Mouse (Mus musculus) layer of hippocampus, adult 18-20 months (tissue): ENCODE measurements around the gene Rsph9. TPM values are rescaled to one million over a fixed set of nuclear protein-coding genes. Genes with fewer than 3 reads are reported as not detected.

ENCODE experiments used
- total RNA-seq, 2 experiments: library from RNA; stranded (reverse); gene quantifications; 2 replicates each; pipeline ENCODE4 v1.2.3; 2021

The Rsph9 gene
- total RNA-seq, 2 experiments from 2014 or later: 26.2 to 28.5 TPM

Other genes with a start within 250 kb of the Rsph9 start
- 10 to 100 TPM; 61.8 to 68.9 TPM for gene Vegfa, start 111.8 kb downstream of the Rsph9 start, total RNA-seq
- 10 to 100 TPM; 86.4 to 93.2 TPM for gene Mrps18a, start 33.2 kb downstream of the Rsph9 start, total RNA-seq
- gene Mad2l1bp, start 9.3 kb upstream of the Rsph9 start, total RNA-seq: 10 to 100 TPM; 10.5 to 11.2 TPM
- 100 to 1,000 TPM; 104 to 110 TPM for gene Gtpbp2, start 16.8 kb upstream of the Rsph9 start, total RNA-seq
- 1 to 10 TPM; 4.7 to 5.9 TPM for gene Polh, start 58.4 kb upstream of the Rsph9 start, total RNA-seq
- 10 to 100 TPM; 46.6 to 47.2 TPM for gene Xpo5, start 58.6 kb upstream of the Rsph9 start, total RNA-seq
- 10 to 100 TPM; 36.0 to 38.5 TPM for gene Polr1c, start 103.8 kb upstream of the Rsph9 start, total RNA-seq
- gene Yipf3, start 103.9 kb upstream of the Rsph9 start, total RNA-seq: 10 to 100 TPM; 85.0 to 99.1 TPM
- 10 to 100 TPM; 62.4 to 68.0 TPM for gene Lrrc73, start 109.3 kb upstream of the Rsph9 start, total RNA-seq
- 10 to 100 TPM; 44.1 to 47.2 TPM for gene Tjap1, start 138.8 kb upstream of the Rsph9 start, total RNA-seq
- 10 to 100 TPM; 47.4 to 49.0 TPM for gene Dlk2, start 153.2 kb upstream of the Rsph9 start, total RNA-seq
- gene Abcc10, start 184.1 kb upstream of the Rsph9 start, total RNA-seq: 1 to 10 TPM; 7.7 to 8.6 TPM
- 10 to 100 TPM; 46.3 to 53.0 TPM for gene Zfp318, start 239.5 kb upstream of the Rsph9 start, total RNA-seq